Mouse (Mus musculus) c-Kit-positive CD71-positive TER-119-negative erythroid progenitor cells, embryonic 14.5 days (primary cell): ENCODE measurements around the gene Pgap2.

Source experiments
- DNase-seq: peaks from one replicate; pipeline ENCODE4 v3.0.0-alpha.2; 2013; ENCODE audit warnings: low read depth

The Pgap2 gene

GRCm38 (mm10) chr7:102209756-102210721 is at the start of gene Pgap2, which contains the start of gene Nup98:
Gene Pgap2, plus strand, starts transcription at chr7:102210208.
Gene Nup98, minus strand, starts transcription at chr7:102210176.
- peak; percentile 99 for DNase-seq

GRCm38 (mm10) chr7:102170300-102170699 is 39.7 kb upstream of the Pgap2 start:
- peak; percentile 15 for DNase-seq

- DNase-seq, result no peak
Measured at GRCm38 (mm10) chr7:102183849-102184248, 26.2 kb upstream of the Pgap2 start.

- no peak for DNase-seq
Measured at GRCm38 (mm10) chr7:102192356-102192755, 17.7 kb upstream of the Pgap2 start.

- no peak for DNase-seq
Measured at GRCm38 (mm10) chr7:102200576-102200975, 9.4 kb upstream of the Pgap2 start.

- DNase-seq, result no peak
Measured at GRCm38 (mm10) chr7:102200996-102201785, 8.8 kb upstream of the Pgap2 start.

- DNase-seq, result no peak
Measured at GRCm38 (mm10) chr7:102204296-102204857, 5.6 kb upstream of the Pgap2 start.

GRCm38 (mm10) chr7:102205646-102206045 is 4.4 kb upstream of the Pgap2 start:
- peak; percentile 41 for DNase-seq

GRCm38 (mm10) chr7:102208806-102209363 is 1.1 kb upstream of the Pgap2 start:
- no peak for DNase-seq

GRCm38 (mm10) chr7:102211071-102211470 is 1.1 kb downstream of the Pgap2 start:
- no peak for DNase-seq

- DNase-seq, result no peak
Measured at GRCm38 (mm10) chr7:102221899-102222298, 11.9 kb downstream of the Pgap2 start.

GRCm38 (mm10) chr7:102222336-102222735 is 12.3 kb downstream of the Pgap2 start:
- DNase-seq, result no peak

GRCm38 (mm10) chr7:102222830-102223556 is 13.0 kb downstream of the Pgap2 start:
- no peak for DNase-seq

- no peak for DNase-seq
Measured at GRCm38 (mm10) chr7:102223883-102224738, 14.1 kb downstream of the Pgap2 start.

GRCm38 (mm10) chr7:102226051-102226450 is 16.0 kb downstream of the Pgap2 start:
- no peak for DNase-seq

GRCm38 (mm10) chr7:102228049-102228670 is 18.2 kb downstream of the Pgap2 start:
- no peak for DNase-seq

- no peak for DNase-seq
Measured at GRCm38 (mm10) chr7:102229814-102230213, 19.8 kb downstream of the Pgap2 start.

- DNase-seq, result no peak
Measured at GRCm38 (mm10) chr7:102233059-102233458, 23.1 kb downstream of the Pgap2 start.

- no peak for DNase-seq
Measured at GRCm38 (mm10) chr7:102238686-102239286, 28.8 kb downstream of the Pgap2 start.
